ENCODE assay signal across 14 mouse cellular contexts in the genomic region with DNA sequence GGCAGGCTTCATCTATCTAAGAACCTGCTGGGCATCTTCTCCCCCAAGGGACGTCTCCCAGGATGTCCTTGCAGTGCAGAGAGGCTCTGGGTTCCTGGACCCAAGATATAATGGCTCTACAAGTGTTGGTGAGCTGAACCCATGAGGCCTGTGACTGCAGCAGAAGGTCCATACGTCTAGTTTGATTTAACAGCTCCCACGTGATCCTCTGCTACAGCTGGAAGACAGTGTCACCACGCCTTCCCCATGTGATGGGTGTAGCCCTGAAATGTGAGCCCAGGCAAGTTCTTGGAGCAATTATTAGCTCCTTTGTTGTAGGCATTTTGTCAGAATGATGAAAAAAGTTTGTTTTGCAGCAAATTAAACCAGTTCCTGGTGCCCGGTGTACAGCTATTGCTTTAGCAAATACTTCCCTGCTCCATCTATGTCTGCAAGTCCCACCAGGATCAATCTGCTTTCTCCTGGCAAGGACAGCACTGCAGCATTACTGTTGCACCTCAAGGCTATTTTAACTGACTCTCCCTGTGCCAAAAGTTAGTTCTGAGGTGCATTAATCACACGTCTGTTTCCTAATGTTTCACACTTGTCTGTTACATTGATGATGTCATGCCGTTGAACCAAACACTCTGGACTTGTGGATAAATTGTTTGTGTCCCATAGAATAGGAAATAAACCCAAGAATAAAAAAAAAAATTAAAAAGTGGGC.
DNase-seq lines count a peak whose midpoint lies in the region; ATAC-seq and TF ChIP-seq lines count a peak whose summit lies in the region.
"Had no signal": no experiment of that assay in that cellular context is flagged by ENCODE, and none has a peak within 500 bp of the region (broad histone marks: within the 10 kb centered on the region; RNA-seq: fewer than 3 reads in every experiment).

No protein-coding gene starts in this region.

- no peaks in the 10 kb centered on the region for H3K9me3 ChIP-seq in hindbrain, embryonic 10.5 days
- no peaks in the 10 kb centered on the region for H3K9me3 ChIP-seq in hindbrain, embryonic 16.5 days (ENCODE audit: control insufficient read depth, low read length)
- H3K9me3 ChIP-seq in liver, embryonic 16.5 days (replicated peaks; ENCODE audit: control insufficient read depth, low read length), result no peaks in the 10 kb centered on the region
- no peaks in the 10 kb centered on the region for H3K9me3 ChIP-seq in forebrain, embryonic 16.5 days (ENCODE audit: control insufficient read depth, low read length)
- H3K9me3 ChIP-seq: embryonic facial prominence, embryonic 12.5 days; limb, embryonic 13.5 days had no signal

- no peak for TF ChIP-seq CTCF in embryonic fibroblast, embryonic 13.5 days (IDR thresholded peaks at IDR 0.05; ENCODE audit: borderline replicate concordance, insufficient read depth, low read length)
- TF ChIP-seq CTCF in lung, adult 2 months (IDR thresholded peaks at IDR 0.05; ENCODE audit: insufficient read depth, low read length), result no peak

- 0 out of 2 replicates have a peak overlapping the region, but pooled peaks have one; percentile 45 for H3K27ac ChIP-seq in hindbrain, embryonic 10.5 days
- H3K27ac ChIP-seq in hindbrain, embryonic 16.5 days (ENCODE audit: low read depth, low read length), result no peak overlapping the region
- H3K27ac ChIP-seq in embryonic fibroblast, embryonic 13.5 days (ENCODE audit: insufficient read depth, low read length), result peak overlapping the region; percentile 57
- no peak overlapping the region for H3K27ac ChIP-seq in liver, embryonic 16.5 days (ENCODE audit: low read length)
- no peak overlapping the region for H3K27ac ChIP-seq in forebrain, embryonic 16.5 days (ENCODE audit: low read length)
- H3K27ac ChIP-seq: embryonic facial prominence, embryonic 12.5 days; limb, embryonic 13.5 days had no signal

- 69% methylated on average over 7 of the region's 7 CpGs for WGBS in hindbrain, embryonic 10.5 days
- 75% methylated on average over 7 of the region's 7 CpGs for WGBS in hindbrain, embryonic 16.5 days
- WGBS in liver, embryonic 16.5 days (ENCODE audit: insufficient replicate concordance), result 44% methylated on average over 7 of the region's 7 CpGs
- 77% methylated on average over 7 of the region's 7 CpGs for WGBS in forebrain, embryonic 16.5 days
- WGBS in lung, adult 2 months, result 56% methylated on average over 7 of the region's 7 CpGs

- no peak for TF ChIP-seq POLR2A in embryonic fibroblast, embryonic 13.5 days (IDR thresholded peaks at IDR 0.05; ENCODE audit: low read depth, low read length)
- TF ChIP-seq POLR2A in lung, adult 2 months (IDR thresholded peaks at IDR 0.05; ENCODE audit: borderline replicate concordance, extremely low read depth, low read depth, low read length), result no peak

- no peak for DNase-seq in hindbrain, embryonic 10.5 days (ENCODE audit: low spot score)
- DNase-seq in 3T3-L1 (ENCODE audit: low read depth, low spot score), result peak; percentile 66
- DNase-seq in B cell, adult 2 months, result no peak
- DNase-seq in lung, adult 2 months, result no peak
- DNase-seq: cerebellum, adult 11-12 months; gastrocnemius, postnatal 36 days had no signal

- H3K27me3 ChIP-seq in hindbrain, embryonic 10.5 days (ENCODE audit: insufficient read depth, poor library complexity, severe bottlenecking), result no peaks in the 10 kb centered on the region
- no peaks in the 10 kb centered on the region for H3K27me3 ChIP-seq in hindbrain, embryonic 16.5 days (replicated peaks; ENCODE audit: control insufficient read depth, insufficient read depth, low read length)
- no peaks in the 10 kb centered on the region for H3K27me3 ChIP-seq in liver, embryonic 16.5 days (ENCODE audit: control insufficient read depth, insufficient read depth, low read depth, low read length)
- H3K27me3 ChIP-seq in forebrain, embryonic 16.5 days (replicated peaks; ENCODE audit: control insufficient read depth, insufficient read depth, low read length), result no peaks in the 10 kb centered on the region
- H3K27me3 ChIP-seq: embryonic facial prominence, embryonic 12.5 days; limb, embryonic 13.5 days had no signal

- H3K4me1 ChIP-seq in hindbrain, embryonic 10.5 days (replicated peaks), result peaks cover 14% of the 10 kb centered on the region
- H3K4me1 ChIP-seq in hindbrain, embryonic 16.5 days (ENCODE audit: control insufficient read depth, insufficient read depth, low read depth, low read length), result no peaks in the 10 kb centered on the region
- H3K4me1 ChIP-seq in embryonic fibroblast, embryonic 13.5 days (ENCODE audit: control insufficient read depth, insufficient read depth, low read length), result peaks cover 15% of the 10 kb centered on the region
- peaks cover 6% of the 10 kb centered on the region; the same call in 1 of the 2 replicates for H3K4me1 ChIP-seq in liver, embryonic 16.5 days (ENCODE audit: control insufficient read depth, low read depth, low read length)
- H3K4me1 ChIP-seq in forebrain, embryonic 16.5 days (replicated peaks; ENCODE audit: control insufficient read depth, insufficient read depth, low read length), result no peaks in the 10 kb centered on the region; the same call in 1 of the 2 replicates
- H3K4me1 ChIP-seq in lung, adult 2 months (ENCODE audit: control insufficient read depth, insufficient read depth, low read length), result no peaks in the 10 kb centered on the region; the same call in 1 of the 2 replicates

- no peak overlapping the region for H3K4me3 ChIP-seq in hindbrain, embryonic 10.5 days
- no peak overlapping the region for H3K4me3 ChIP-seq in hindbrain, embryonic 16.5 days (ENCODE audit: low read length)
- no peak overlapping the region for H3K4me3 ChIP-seq in embryonic fibroblast, embryonic 13.5 days (ENCODE audit: insufficient read depth, low read length)
- H3K4me3 ChIP-seq in liver, embryonic 16.5 days (ENCODE audit: low read depth, low read length), result no peak overlapping the region
- no peak overlapping the region for H3K4me3 ChIP-seq in forebrain, embryonic 16.5 days (replicated peaks; ENCODE audit: low read length)
- no peak overlapping the region for H3K4me3 ChIP-seq in lung, adult 2 months (replicated peaks; ENCODE audit: extremely low read depth, low read depth, low read length)
- H3K4me3 ChIP-seq: embryonic facial prominence, embryonic 12.5 days; limb, embryonic 13.5 days; myocyte had no signal

- no peaks in the 10 kb centered on the region for H3K36me3 ChIP-seq in hindbrain, embryonic 10.5 days
- H3K36me3 ChIP-seq in hindbrain, embryonic 16.5 days (ENCODE audit: control insufficient read depth, insufficient read depth, low read length), result no peaks in the 10 kb centered on the region
- H3K36me3 ChIP-seq in liver, embryonic 16.5 days (ENCODE audit: control insufficient read depth, insufficient read depth), result no peaks in the 10 kb centered on the region
- no peaks in the 10 kb centered on the region for H3K36me3 ChIP-seq in forebrain, embryonic 16.5 days (ENCODE audit: control insufficient read depth, insufficient read depth)
- H3K36me3 ChIP-seq: embryonic facial prominence, embryonic 12.5 days; limb, embryonic 13.5 days had no signal

- no peak for ATAC-seq in hindbrain, embryonic 16.5 days
- peak; percentile 63; the same call in 1 of the 2 replicates for ATAC-seq in liver, embryonic 16.5 days (ENCODE audit: low read depth)
- ATAC-seq in forebrain, embryonic 16.5 days, result no peak
- ATAC-seq: inflammation-experienced regulatory T-cells, adult 6 months had no signal

- no peak overlapping the region for H3K9ac ChIP-seq in hindbrain, embryonic 16.5 days (ENCODE audit: low read depth, low read length)
- no peak overlapping the region for H3K9ac ChIP-seq in liver, embryonic 16.5 days (ENCODE audit: low read depth, low read length)
- H3K9ac ChIP-seq in forebrain, embryonic 16.5 days (replicated peaks; ENCODE audit: low read depth, low read length), result no peak overlapping the region
- H3K9ac ChIP-seq: embryonic facial prominence, embryonic 12.5 days; limb, embryonic 13.5 days had no signal

- no peak overlapping the region for H3K4me2 ChIP-seq in hindbrain, embryonic 16.5 days (ENCODE audit: low read length)
- no peak overlapping the region for H3K4me2 ChIP-seq in liver, embryonic 16.5 days (ENCODE audit: low read depth, low read length)
- H3K4me2 ChIP-seq in forebrain, embryonic 16.5 days (ENCODE audit: low read length), result no peak overlapping the region
- H3K4me2 ChIP-seq: embryonic facial prominence, embryonic 12.5 days; limb, embryonic 13.5 days had no signal

Comparison
In these comparisons a context has a peak if more than half of its experiments do, and no peak if none do; other contexts are left out.
1. H3K27ac ChIP-seq: peak in hindbrain, embryonic 10.5 days (single experiment) and embryonic fibroblast, embryonic 13.5 days (single experiment); none in hindbrain, embryonic 16.5 days (single experiment), liver, embryonic 16.5 days (single experiment) and forebrain, embryonic 16.5 days (single experiment).